7 mouse cellular contexts compared by ENCODE assay signal in the genomic region with DNA sequence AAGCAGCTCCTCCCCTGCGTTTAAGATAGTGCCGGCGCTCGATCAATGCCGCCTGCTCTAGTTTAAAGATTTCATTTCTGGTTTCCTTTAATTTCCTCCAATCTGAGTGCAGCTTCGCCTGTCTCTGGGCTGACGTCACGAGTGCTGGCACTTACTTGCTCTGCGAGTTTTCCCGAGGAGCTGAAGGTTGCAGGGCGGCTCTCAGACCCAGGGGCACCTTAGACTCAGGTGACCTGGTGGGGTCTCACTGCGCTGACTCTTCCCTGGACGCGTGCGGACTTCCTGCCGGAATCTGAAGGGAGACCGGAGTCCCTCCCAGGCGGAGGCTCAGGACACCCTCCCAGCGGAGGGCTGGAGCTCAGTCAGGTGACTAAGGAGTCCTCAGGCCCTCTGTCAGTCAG. TPM values are rescaled to one million over a fixed set of nuclear protein-coding genes. Genes with fewer than 3 reads are reported as not detected.
DNase-seq lines count a peak whose midpoint lies in the region; ATAC-seq and TF ChIP-seq lines count a peak whose summit lies in the region.

No protein-coding gene starts in this region.

- peak; percentile 79 for DNase-seq in adrenal gland, postnatal 14 days
- DNase-seq in embryonic facial prominence, embryonic 11.5 days (ENCODE audit: low spot score): peak; percentile 84
- peak; percentile 78 to 80 for DNase-seq in heart, adult 2 months
- peak; percentile 87 for DNase-seq in kidney, adult 2 months
- peak; percentile 84 for DNase-seq in limb, embryonic 14.5 days (ENCODE audit: low spot score)
- DNase-seq in spleen, postnatal 10 days (ENCODE audit: low spot score in 2 of 2): peak; percentile 38 to 62

- H3K9me3 ChIP-seq in embryonic facial prominence, embryonic 11.5 days (replicated peaks; ENCODE audit: control insufficient read depth, low read length): no peaks in the 10 kb centered on the region
- no peaks in the 10 kb centered on the region for H3K9me3 ChIP-seq in limb, embryonic 14.5 days (ENCODE audit: control insufficient read depth, low read length)
- H3K9me3 ChIP-seq in midbrain, embryonic 16.5 days (replicated peaks; ENCODE audit: control insufficient read depth, low read length, poor library complexity, severe bottlenecking): no peaks in the 10 kb centered on the region

- no peaks in the 10 kb centered on the region for H3K79me2 ChIP-seq in heart, adult 2 months (replicated peaks; ENCODE audit: control insufficient read depth, insufficient read depth, low read length)

- TF ChIP-seq CTCF in heart, adult 2 months (IDR thresholded peaks at IDR 0.05): no peak
- TF ChIP-seq CTCF in kidney, adult 2 months (conservative IDR thresholded peaks at IDR 0.05; ENCODE audit: insufficient read depth, insufficient read length, low read depth, low read length): no peak

- intact Hi-C loops in heart, adult 2 months (cut with DNase I): no loop called here

- TF ChIP-seq POLR2A in heart, adult 2 months (IDR thresholded peaks at IDR 0.05; ENCODE audit: insufficient read depth, low read depth, low read length): 0 out of 2 replicates have a peak, but pooled peaks have one; percentile 27
- TF ChIP-seq POLR2A in kidney, adult 2 months (IDR thresholded peaks at IDR 0.05; ENCODE audit: low read depth, low read length): no peak
- no peak for TF ChIP-seq POLR2A in limb, embryonic 14.5 days (IDR thresholded peaks at IDR 0.05; ENCODE audit: borderline replicate concordance, extremely low read depth, insufficient read depth, insufficient read length)

- H3K36me3 ChIP-seq in embryonic facial prominence, embryonic 11.5 days (replicated peaks; ENCODE audit: control insufficient read depth, insufficient read depth, low read depth, low read length): no peaks in the 10 kb centered on the region
- no peaks in the 10 kb centered on the region for H3K36me3 ChIP-seq in heart, adult 2 months (ENCODE audit: control insufficient read depth, insufficient read depth, low read length)
- H3K36me3 ChIP-seq in kidney, adult 2 months (ENCODE audit: control insufficient read depth, insufficient read depth, low read length): no peaks in the 10 kb centered on the region
- H3K36me3 ChIP-seq in limb, embryonic 14.5 days (ENCODE audit: control insufficient read depth, insufficient read depth, low read length): no peaks in the 10 kb centered on the region
- no peaks in the 10 kb centered on the region for H3K36me3 ChIP-seq in midbrain, embryonic 16.5 days (ENCODE audit: control insufficient read depth, insufficient read depth, low read length)

- WGBS in embryonic facial prominence, embryonic 11.5 days: under 1% methylated on average over 19 of the region's 19 CpGs
- WGBS in heart, adult 2 months: 1% methylated on average over 19 of the region's 19 CpGs
- WGBS in kidney, adult 2 months: under 1% methylated on average over 19 of the region's 19 CpGs
- WGBS in limb, embryonic 14.5 days: under 1% methylated on average over 19 of the region's 19 CpGs
- WGBS in midbrain, embryonic 16.5 days: under 1% methylated on average over 19 of the region's 19 CpGs

- peak; percentile 90 for ATAC-seq in embryonic facial prominence, embryonic 11.5 days (replicated peaks; ENCODE audit: insufficient number of reproducible peaks, low FRiP score, low TSS enrichment, low read depth)
- ATAC-seq in limb, embryonic 14.5 days (ENCODE audit: low FRiP score, low read depth): peak; percentile 89
- peak; percentile 89 for ATAC-seq in midbrain, embryonic 16.5 days

- H3K27ac ChIP-seq in embryonic facial prominence, embryonic 11.5 days (replicated peaks; ENCODE audit: low read depth, low read length): no peak overlapping the region
- H3K27ac ChIP-seq in heart, adult 2 months: peak overlapping the region; percentile 79
- H3K27ac ChIP-seq in kidney, adult 2 months (ENCODE audit: insufficient read depth, low read depth, low read length): peak overlapping the region; percentile 86
- H3K27ac ChIP-seq in limb, embryonic 14.5 days (replicated peaks; ENCODE audit: low read depth, low read length): peak overlapping the region; percentile 65; the same call in 1 of the 2 replicates
- no peak overlapping the region for H3K27ac ChIP-seq in midbrain, embryonic 16.5 days (ENCODE audit: low read length)

- H3K4me1 ChIP-seq in embryonic facial prominence, embryonic 11.5 days (ENCODE audit: control insufficient read depth, insufficient read depth, low read length): no peaks in the 10 kb centered on the region
- no peaks in the 10 kb centered on the region; the same call in 1 of the 2 replicates for H3K4me1 ChIP-seq in heart, adult 2 months (ENCODE audit: control insufficient read depth, insufficient read depth, low read length)
- H3K4me1 ChIP-seq in kidney, adult 2 months (ENCODE audit: control insufficient read depth, insufficient read depth, low read length): no peaks in the 10 kb centered on the region; the same call in 1 of the 2 replicates
- H3K4me1 ChIP-seq in limb, embryonic 14.5 days (ENCODE audit: control insufficient read depth, insufficient read depth, low read length): no peaks in the 10 kb centered on the region
- H3K4me1 ChIP-seq in midbrain, embryonic 16.5 days (ENCODE audit: control insufficient read depth, insufficient read depth, low read length): peaks cover 6% of the 10 kb centered on the region; the same call in 1 of the 2 replicates

- no peaks in the 10 kb centered on the region for H3K27me3 ChIP-seq in embryonic facial prominence, embryonic 11.5 days (ENCODE audit: control insufficient read depth, insufficient read depth, low read length)
- H3K27me3 ChIP-seq in heart, adult 2 months (ENCODE audit: control insufficient read depth, insufficient read depth, low read length): no peaks in the 10 kb centered on the region
- H3K27me3 ChIP-seq in kidney, adult 2 months (replicated peaks; ENCODE audit: control insufficient read depth, insufficient read depth, low read length): no peaks in the 10 kb centered on the region
- no peaks in the 10 kb centered on the region for H3K27me3 ChIP-seq in limb, embryonic 14.5 days (ENCODE audit: control insufficient read depth, insufficient read depth, low read length)
- H3K27me3 ChIP-seq in midbrain, embryonic 16.5 days (ENCODE audit: control insufficient read depth, insufficient read depth, low read depth, low read length): no peaks in the 10 kb centered on the region

- peak overlapping the region; percentile 67 for H3K9ac ChIP-seq in embryonic facial prominence, embryonic 11.5 days (replicated peaks; ENCODE audit: low read length)
- H3K9ac ChIP-seq in heart, adult 2 months (ENCODE audit: low read depth, low read length): peak overlapping the region; percentile 69
- H3K9ac ChIP-seq in limb, embryonic 14.5 days (ENCODE audit: low read depth, low read length, severe bottlenecking): peak overlapping the region; percentile 49
- peak overlapping the region; percentile 47; the same call in 1 of the 2 replicates for H3K9ac ChIP-seq in midbrain, embryonic 16.5 days (ENCODE audit: low read depth, low read length)

- no peak for TF ChIP-seq EP300 in heart, adult 2 months (IDR thresholded peaks at IDR 0.05; ENCODE audit: insufficient read depth, low read depth, low read length)

- H3K4me2 ChIP-seq in embryonic facial prominence, embryonic 11.5 days (ENCODE audit: low read depth, low read length): peak overlapping the region; percentile 70
- peak overlapping the region; percentile 69 for H3K4me2 ChIP-seq in limb, embryonic 14.5 days (replicated peaks; ENCODE audit: low read depth, low read length, severe bottlenecking)
- H3K4me2 ChIP-seq in midbrain, embryonic 16.5 days (ENCODE audit: low read length): peak overlapping the region; percentile 89

- H3K4me3 ChIP-seq in embryonic facial prominence, embryonic 11.5 days (ENCODE audit: low read depth, low read length): peak overlapping the region; percentile 52
- peak overlapping the region; percentile 81 for H3K4me3 ChIP-seq in heart, adult 2 months
- H3K4me3 ChIP-seq in kidney, adult 2 months (ENCODE audit: insufficient read depth, low read depth, low read length): peak overlapping the region; percentile 95
- peak overlapping the region; percentile 54 for H3K4me3 ChIP-seq in limb, embryonic 14.5 days (replicated peaks; ENCODE audit: low read length)
- H3K4me3 ChIP-seq in midbrain, embryonic 16.5 days (ENCODE audit: low read depth, low read length): peak overlapping the region; percentile 51

RNA-seq across cellular contexts. Expression of a gene that starts 10.0 kb away (rescaled TPM):
- total RNA-seq in adrenal gland, postnatal 14 days (2021): 8.6 and 11.0 TPM in 2 replicates
- polyA plus RNA-seq in embryonic facial prominence, embryonic 11.5 days (2014; fragmentation: Nextera tagmentation; extraction: Ambion mirVana): 4.8 and 5.1 TPM in 2 replicates
- 10 to 100 TPM; 11.4 to 15.6 TPM for total RNA-seq in heart, adult 2 months (2021)
- polyA plus RNA-seq in heart, adult 2 months (2012; rRNA removed): 5.2 and 5.7 TPM in 2 replicates
- 7.1 and 7.4 TPM in 2 replicates for polyA plus RNA-seq in kidney, adult 2 months (2012; rRNA removed)
- 1.2 and 1.4 TPM in 2 replicates for polyA plus RNA-seq in limb, embryonic 14.5 days (2012; rRNA removed)
- polyA plus RNA-seq in limb, embryonic 14.5 days (2014; fragmentation: Nextera tagmentation; extraction: Ambion mirVana): 3.3 and 3.4 TPM in 2 replicates
- polyA plus RNA-seq in midbrain, embryonic 16.5 days (2015; fragmentation: Nextera tagmentation; extraction: Ambion mirVana): 1.2 and 1.3 TPM in 2 replicates

RNA-seq across cellular contexts. Expression of a gene that starts 41.7 kb away (rescaled TPM):
- 27.3 and 31.0 TPM in 2 replicates for total RNA-seq in adrenal gland, postnatal 14 days (2021)
- 2.5 and 3.2 TPM in 2 replicates for polyA plus RNA-seq in embryonic facial prominence, embryonic 11.5 days (2014; fragmentation: Nextera tagmentation; extraction: Ambion mirVana)
- 10 to 100 TPM; 12.1 to 15.1 TPM for total RNA-seq in heart, adult 2 months (2021)
- polyA plus RNA-seq in heart, adult 2 months (2012; rRNA removed): 11.8 and 19.7 TPM in 2 replicates
- polyA plus RNA-seq in kidney, adult 2 months (2012; rRNA removed): 2.1 and 2.4 TPM in 2 replicates
- 9.5 and 9.6 TPM in 2 replicates for polyA plus RNA-seq in limb, embryonic 14.5 days (2012; rRNA removed)
- 6.5 and 8.1 TPM in 2 replicates for polyA plus RNA-seq in limb, embryonic 14.5 days (2014; fragmentation: Nextera tagmentation; extraction: Ambion mirVana)
- polyA plus RNA-seq in midbrain, embryonic 16.5 days (2015; fragmentation: Nextera tagmentation; extraction: Ambion mirVana): 0.59 and 0.80 TPM in 2 replicates

Comparison
In these comparisons a context has a peak if more than half of its experiments do, and no peak if none do; other contexts are left out.
1. H3K27ac ChIP-seq: peak in heart, adult 2 months (single experiment), kidney, adult 2 months (single experiment) and limb, embryonic 14.5 days (single experiment); none in embryonic facial prominence, embryonic 11.5 days (single experiment) and midbrain, embryonic 16.5 days (single experiment).
2. Peak in every context shown above with its lines, with median percentiles within 50 percentile points of each other: DNase-seq, ATAC-seq, H3K4me2 ChIP-seq, H3K4me3 ChIP-seq and H3K9ac ChIP-seq.